12 mouse cellular contexts compared by ENCODE assay signal in the genomic region with DNA sequence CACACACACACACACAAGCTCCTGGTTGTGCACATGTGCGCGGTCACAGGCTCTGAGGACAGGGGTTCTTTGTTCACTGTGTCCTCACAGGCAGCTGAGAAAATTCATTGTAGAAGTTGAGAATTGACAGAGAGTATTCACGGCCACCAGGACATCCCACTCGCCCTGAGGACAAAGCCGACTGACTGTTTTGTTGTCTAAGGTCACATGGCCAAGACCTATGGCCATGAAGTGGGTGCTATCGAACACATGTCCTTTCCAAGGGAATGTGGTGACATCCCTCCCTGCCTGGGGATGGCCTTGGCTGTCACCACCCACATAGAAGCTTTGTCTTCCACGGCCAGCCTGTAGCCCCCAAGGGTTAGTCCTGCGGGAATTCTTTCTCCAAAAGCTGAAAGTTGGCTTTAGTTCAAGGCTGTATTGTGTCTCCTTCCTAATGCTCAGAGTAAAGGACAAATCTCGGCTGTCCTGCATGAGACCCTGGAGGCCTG. TPM values are rescaled to one million over a fixed set of nuclear protein-coding genes. Genes with fewer than 3 reads are reported as not detected.
A peak's percentile ranks its signal among the peaks of the same experiment; 100 is the strongest.
DNase-seq lines count a peak whose midpoint lies in the region; ATAC-seq and TF ChIP-seq lines count a peak whose summit lies in the region.
"Had no signal": no experiment of that assay in that cellular context is flagged by ENCODE, and none has a peak within 500 bp of the region (broad histone marks: within the 10 kb centered on the region; RNA-seq: fewer than 3 reads in every experiment).

No protein-coding gene starts in this region.

- H3K9ac ChIP-seq in midbrain, embryonic 13.5 days (replicated peaks): no peak overlapping the region
- H3K9ac ChIP-seq: embryonic facial prominence, embryonic 13.5 days; limb, embryonic 12.5 days had no signal

- no peaks in the 10 kb centered on the region for H3K36me3 ChIP-seq in midbrain, embryonic 13.5 days
- H3K36me3 ChIP-seq: embryonic facial prominence, embryonic 13.5 days; G1E; limb, embryonic 12.5 days had no signal

- 37% methylated on average over 9 of the region's 9 CpGs for WGBS in midbrain, embryonic 13.5 days

- TF ChIP-seq CTCF in cortical plate, adult 2 months (IDR thresholded peaks at IDR 0.05; ENCODE audit: extremely low read depth, insufficient read depth, low read length): no peak

- H3K27ac ChIP-seq in cortical plate, adult 2 months (ENCODE audit: insufficient read depth, low read length): peak overlapping the region; percentile 47
- H3K27ac ChIP-seq in midbrain, embryonic 13.5 days: no peak overlapping the region
- H3K27ac ChIP-seq: embryonic facial prominence, embryonic 13.5 days; limb, embryonic 12.5 days had no signal

- no peaks in the 10 kb centered on the region for H3K27me3 ChIP-seq in midbrain, embryonic 13.5 days
- H3K27me3 ChIP-seq: embryonic facial prominence, embryonic 13.5 days; limb, embryonic 12.5 days had no signal

- no peak for TF ChIP-seq POLR2A in cortical plate, adult 2 months (IDR thresholded peaks at IDR 0.05; ENCODE audit: extremely low read depth, insufficient read depth, low read length)

- ATAC-seq in midbrain, embryonic 13.5 days: peak; percentile 49

- H3K9me3 ChIP-seq in midbrain, embryonic 13.5 days: 0 out of 2 replicates have a peak, but pooled peaks cover 4% of the 10 kb centered on the region

- H3K4me3 ChIP-seq in cortical plate, adult 2 months (ENCODE audit: insufficient read depth, low read length): no peak overlapping the region
- no peak overlapping the region for H3K4me3 ChIP-seq in midbrain, embryonic 13.5 days (replicated peaks)
- H3K4me3 ChIP-seq: embryonic facial prominence, embryonic 13.5 days; limb, embryonic 12.5 days had no signal

- DNase-seq in adrenal gland, adult 2 months: peak; percentile 62
- DNase-seq in adrenal gland, postnatal 4 days (ENCODE audit: low spot score in 2 of 2): no peak
- DNase-seq in left cerebral cortex, adult 11 months (ENCODE audit: low spot score): peak; percentile 64
- no peak for DNase-seq in left cerebral cortex, adult 18-20 months (ENCODE audit: low spot score in 2 of 2)
- no peak for DNase-seq in c-Kit-positive CD71-positive TER-119-positive erythroid progenitor cells, embryonic 14.5 days (ENCODE audit: low spot score)
- no peak for DNase-seq in T-cell, adult 2 months (ENCODE audit: low spot score)
- DNase-seq: kidney, adult 2 months had no signal

- no peak overlapping the region for H3K4me2 ChIP-seq in midbrain, embryonic 13.5 days (replicated peaks)
- H3K4me2 ChIP-seq: embryonic facial prominence, embryonic 13.5 days; limb, embryonic 12.5 days had no signal

- peaks cover 9% of the 10 kb centered on the region for H3K4me1 ChIP-seq in cortical plate, adult 2 months (ENCODE audit: control insufficient read depth, insufficient read depth, low read length)
- H3K4me1 ChIP-seq in midbrain, embryonic 13.5 days (replicated peaks): peaks cover 22% of the 10 kb centered on the region
- H3K4me1 ChIP-seq: embryonic facial prominence, embryonic 13.5 days had no signal

RNA-seq across cellular contexts. Expression of gene Fam83d, which starts 26.8 kb away (rescaled TPM):
- under 1 TPM; 0.49 to 0.69 TPM for total RNA-seq in adrenal gland, adult 2 months (2021)
- polyA plus RNA-seq in adrenal gland, adult 2 months (2012; rRNA removed): 2.8 and 3.2 TPM in 2 replicates
- total RNA-seq in adrenal gland, postnatal 4 days (2021): 10 to 100 TPM; 10.6 to 11.3 TPM
- under 1 TPM; 0.94 to 0.98 TPM for total RNA-seq in left cerebral cortex, adult 18-20 months (2021)
- polyA plus RNA-seq in cortical plate, adult 2 months (2012; rRNA removed): 2.0 and 2.2 TPM in 2 replicates
- polyA plus RNA-seq in midbrain, embryonic 13.5 days (2015; fragmentation: Nextera tagmentation; extraction: Ambion mirVana): 16.6 and 17.6 TPM in 2 replicates

RNA-seq across cellular contexts. Expression of gene Dhx35, which starts 53.6 kb away (rescaled TPM):
- 10 to 100 TPM in 1 of 2 experiments, 1 to 10 TPM in 1; 7.0 to 13.2 TPM for total RNA-seq in adrenal gland, adult 2 months (2021)
- 14.9 and 16.6 TPM in 2 replicates for polyA plus RNA-seq in adrenal gland, adult 2 months (2012; rRNA removed)
- 10 to 100 TPM; 21.8 to 24.3 TPM for total RNA-seq in adrenal gland, postnatal 4 days (2021)
- 10 to 100 TPM; 16.7 to 18.5 TPM for total RNA-seq in left cerebral cortex, adult 18-20 months (2021)
- 28.5 and 29.1 TPM in 2 replicates for polyA plus RNA-seq in cortical plate, adult 2 months (2012; rRNA removed)
- polyA plus RNA-seq in midbrain, embryonic 13.5 days (2015; fragmentation: Nextera tagmentation; extraction: Ambion mirVana): 14.9 and 15.6 TPM in 2 replicates

Comparison
In these comparisons a context has a peak if more than half of its experiments do, and no peak if none do; other contexts are left out.
1. DNase-seq: peak in adrenal gland, adult 2 months (single experiment) and left cerebral cortex, adult 11 months (single experiment); none in adrenal gland, postnatal 4 days (0 of 2), left cerebral cortex, adult 18-20 months (0 of 2), c-Kit-positive CD71-positive TER-119-positive erythroid progenitor cells, embryonic 14.5 days (single experiment) and T-cell, adult 2 months (single experiment).
2. RNA of gene Fam83d, which starts 26.8 kb away (total RNA-seq): 10.6 to 11.3 TPM in adrenal gland, postnatal 4 days; 0.94 to 0.98 TPM in left cerebral cortex, adult 18-20 months and 0.49 to 0.69 TPM in adrenal gland, adult 2 months; every median in the first group is over 4 times any median in the second.